8 mouse cellular contexts compared by ENCODE assay signal in genomic region chr4:130531645-130532280, GRCm38 (mm10). TPM values are rescaled to one million over a fixed set of nuclear protein-coding genes. Genes with fewer than 3 reads are reported as not detected.
A peak's percentile ranks its signal among the peaks of the same experiment; 100 is the strongest.
DNase-seq lines count a peak whose midpoint lies in the region; ATAC-seq lines count a peak whose summit lies in the region.

No protein-coding gene starts in this region.

- peak; percentile 58 for DNase-seq in Muller cell, postnatal 12 days (ENCODE audit: inconsistent ontology term)
- peak; percentile 73 for DNase-seq in cerebellum, adult 9-11 months
- DNase-seq in layer of hippocampus, postnatal 10 days (ENCODE audit: low spot score in 2 of 2), result peak; percentile 82 to 85
- peak; percentile 80 for DNase-seq in lung, postnatal 14 days
- peak; percentile 28 for DNase-seq in retina, adult 2 months (ENCODE audit: low read depth, low spot score)
- peak; percentile 29 to 57 for DNase-seq in urinary bladder, adult 18-20 months (ENCODE audit: low spot score in 2 of 2)

- peak; percentile 59; the same call in 1 of the 2 replicates for ATAC-seq in frontal cortex, adult (ENCODE audit: low TSS enrichment)
- ATAC-seq in hematopoietic stem cell, adult 5-6 weeks (replicated peaks in 1 of 2; ENCODE audit: insufficient read depth in 1 of 2, low FRiP score in 2 of 2, low TSS enrichment in 1 of 2, low read depth in 1 of 2, poor library complexity in 2 of 2, severe bottlenecking in 2 of 2), result peak; percentile 71 to 84

RNA-seq across cellular contexts. Expression of gene Nkain1, which starts 42.2 kb away (rescaled TPM):
- 0.31 and 1.1 TPM in 2 replicates for total RNA-seq in hematopoietic stem cell, adult 5-6 weeks (2017)
- 10 to 100 TPM; 64.8 to 68.8 TPM for total RNA-seq in layer of hippocampus, postnatal 10 days (2021)

Comparison
In these comparisons a context has a peak if more than half of its experiments do, and no peak if none do; other contexts are left out.
1. Peak in every context shown above with its lines: DNase-seq and ATAC-seq.
2. DNase-seq: peak in every context shown above with its lines; median percentile 84 in layer of hippocampus, postnatal 10 days; 80 in lung, postnatal 14 days; 73 in cerebellum, adult 9-11 months; 58 in Muller cell, postnatal 12 days; 43 in urinary bladder, adult 18-20 months; 28 in retina, adult 2 months.
3. RNA of gene Nkain1, which starts 42.2 kb away (total RNA-seq): 64.8 to 68.8 TPM in layer of hippocampus, postnatal 10 days; 0.31 to 1.1 TPM in hematopoietic stem cell, adult 5-6 weeks; every median in the first group is over 10 times any median in the second.